Mouse (Mus musculus) ES-E14 (cell line): ENCODE data around the gene Tox3.

Source experiments
- CHD2 ChIP-seq: IDR thresholded peaks from 2 replicates; pipeline ENCODE4 v1.6.1; 2014; ENCODE audit warnings: mild to moderate bottlenecking, low read depth, low read length, inconsistent platforms
- HCFC1 ChIP-seq: IDR thresholded peaks from 2 replicates; pipeline ENCODE4 v1.6.1; 2012; ENCODE audit warnings: low read length, inconsistent platforms, borderline replicate concordance; ENCODE audit not compliant: insufficient read depth
- MAFK ChIP-seq: IDR thresholded peaks from 2 replicates; pipeline ENCODE4 v1.6.1; 2014; ENCODE audit warnings: mild to moderate bottlenecking, low read depth, low read length, inconsistent platforms; ENCODE audit not compliant: insufficient read depth
- ZNF384 ChIP-seq: IDR thresholded peaks from 2 replicates; pipeline ENCODE4 v1.6.1; 2012; ENCODE audit warnings: low read depth, low read length, inconsistent platforms

- no peak for TF ChIP-seq CHD2
- no peak for TF ChIP-seq HCFC1
- no peak for TF ChIP-seq MAFK
- TF ChIP-seq ZNF384 = no peak
These were observed 4.8 kb upstream of the Tox3 start for GRCm38 (mm10) chr8:90352991-90353390.
